Mouse (Mus musculus): ENCODE measurements around the gene Tmem160. TPM values are rescaled to one million over a fixed set of nuclear protein-coding genes. Genes with fewer than 3 reads are reported as not detected.

Tmem160 gene
- polyA plus RNA-seq (2014; fragmentation: Illumina TruSeq; extraction: RNeasy Lipid Tissue Mini Kit (QIAGEN cat#74804); ENCODE audit: insufficient read depth, low read depth, low replicate concordance) = 63.6 TPM

GRCm38 (mm10) chr7:16452587-16453073 is at the start of gene Tmem160:
TSS of gene Tmem160 (plus strand) at chr7:16452779.

GRCm38 (mm10) chr7:16477628-16478027 is 25.0 kb downstream of the Tmem160 start, which contains the start of gene Npas1:
TSS of gene Npas1 (minus strand) at chr7:16477728.

Other genes with a start within 250 kb of the Tmem160 start
- gene Dhx34, start 230.7 kb upstream of the Tmem160 start, polyA plus RNA-seq (2014; fragmentation: Illumina TruSeq; extraction: RNeasy Lipid Tissue Mini Kit (QIAGEN cat#74804); ENCODE audit: insufficient read depth, low read depth, low replicate concordance) = 5.7 TPM
- gene C5ar2, start 208.6 kb upstream of the Tmem160 start, polyA plus RNA-seq (2014; fragmentation: Illumina TruSeq; extraction: RNeasy Lipid Tissue Mini Kit (QIAGEN cat#74804); ENCODE audit: insufficient read depth, low read depth, low replicate concordance) = 1.2 TPM
- 10.3 TPM for gene C5ar1, start 193.2 kb upstream of the Tmem160 start, polyA plus RNA-seq (2014; fragmentation: Illumina TruSeq; extraction: RNeasy Lipid Tissue Mini Kit (QIAGEN cat#74804); ENCODE audit: insufficient read depth, low read depth, low replicate concordance)
- 21.4 TPM for gene Inafm1, start 179.2 kb upstream of the Tmem160 start, polyA plus RNA-seq (2014; fragmentation: Illumina TruSeq; extraction: RNeasy Lipid Tissue Mini Kit (QIAGEN cat#74804); ENCODE audit: insufficient read depth, low read depth, low replicate concordance)
- 58.7 TPM for gene Ccdc9, start 166.0 kb upstream of the Tmem160 start, polyA plus RNA-seq (2014; fragmentation: Illumina TruSeq; extraction: RNeasy Lipid Tissue Mini Kit (QIAGEN cat#74804); ENCODE audit: insufficient read depth, low read depth, low replicate concordance)
- 17.1 TPM for gene Bbc3, start 144.4 kb upstream of the Tmem160 start, polyA plus RNA-seq (2014; fragmentation: Illumina TruSeq; extraction: RNeasy Lipid Tissue Mini Kit (QIAGEN cat#74804); ENCODE audit: insufficient read depth, low read depth, low replicate concordance)
- gene Sae1, start 65.0 kb upstream of the Tmem160 start, polyA plus RNA-seq (2014; fragmentation: Illumina TruSeq; extraction: RNeasy Lipid Tissue Mini Kit (QIAGEN cat#74804); ENCODE audit: insufficient read depth, low read depth, low replicate concordance) = 51.7 TPM
- gene Zc3h4, start 51.9 kb upstream of the Tmem160 start, polyA plus RNA-seq (2014; fragmentation: Illumina TruSeq; extraction: RNeasy Lipid Tissue Mini Kit (QIAGEN cat#74804); ENCODE audit: insufficient read depth, low read depth, low replicate concordance) = 9.9 TPM
- not detected for gene Npas1, start 24.9 kb downstream of the Tmem160 start, polyA plus RNA-seq (2014; fragmentation: Illumina TruSeq; extraction: RNeasy Lipid Tissue Mini Kit (QIAGEN cat#74804); ENCODE audit: insufficient read depth, low read depth, low replicate concordance)
- gene Arhgap35, start 162.2 kb downstream of the Tmem160 start, polyA plus RNA-seq (2014; fragmentation: Illumina TruSeq; extraction: RNeasy Lipid Tissue Mini Kit (QIAGEN cat#74804); ENCODE audit: insufficient read depth, low read depth, low replicate concordance) = 9.8 TPM
- gene Ceacam15, start 222.9 kb downstream of the Tmem160 start, polyA plus RNA-seq (2014; fragmentation: Illumina TruSeq; extraction: RNeasy Lipid Tissue Mini Kit (QIAGEN cat#74804); ENCODE audit: insufficient read depth, low read depth, low replicate concordance) = not detected

All from lung, adult 10 weeks (tissue).